Mouse (Mus musculus) cerebellum, adult (tissue): ENCODE measurements around the gene Crabp2.

Experiments
- ATAC-seq: cut with Nextera tagmentation; 2 replicates; pipeline ENCODE4 v1.9.2; 2017; ENCODE audit warnings: mild to moderate bottlenecking, moderate library complexity, mixed read lengths; ENCODE audit not compliant: insufficient number of reproducible peaks, low FRiP score, low TSS enrichment

The Crabp2 gene

GRCm38 (mm10) chr3:87982836-87983601, 34.6 kb downstream of the Crabp2 start:
- no peak for ATAC-seq

GRCm38 (mm10) chr3:87983627-87984026, 35.2 kb downstream of the Crabp2 start:
- no peak for ATAC-seq

DNA sequence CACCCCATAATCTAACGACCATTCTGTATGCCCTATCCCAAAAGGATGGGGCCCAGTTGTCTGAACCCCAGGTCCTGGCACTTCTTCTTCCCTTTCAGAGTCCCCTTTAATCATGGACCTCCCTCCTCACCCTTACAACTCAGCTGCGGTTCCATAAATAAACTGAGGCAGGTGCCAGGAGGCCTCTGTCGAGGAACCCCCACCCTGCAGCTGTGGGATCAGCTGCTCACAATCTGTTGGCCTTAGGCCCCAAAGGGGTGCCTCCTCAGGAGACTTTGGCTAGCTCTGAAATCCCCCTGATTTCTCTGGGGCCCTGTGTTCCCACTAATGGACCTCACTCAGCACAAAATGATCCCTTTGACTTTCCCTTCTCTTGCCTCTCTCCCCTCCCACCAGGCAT, 35.6 kb downstream of the Crabp2 start:
- ATAC-seq, result no peak

- no peak for ATAC-seq
These were observed 37.2 kb downstream of the Crabp2 start for GRCm38 (mm10) chr3:87985505-87986320.

GRCm38 (mm10) chr3:87986868-87987267, 38.4 kb downstream of the Crabp2 start:
- ATAC-seq, result peak; percentile 74

GRCm38 (mm10) chr3:87987633-87988032, 39.2 kb downstream of the Crabp2 start:
- no peak for ATAC-seq

DNA sequence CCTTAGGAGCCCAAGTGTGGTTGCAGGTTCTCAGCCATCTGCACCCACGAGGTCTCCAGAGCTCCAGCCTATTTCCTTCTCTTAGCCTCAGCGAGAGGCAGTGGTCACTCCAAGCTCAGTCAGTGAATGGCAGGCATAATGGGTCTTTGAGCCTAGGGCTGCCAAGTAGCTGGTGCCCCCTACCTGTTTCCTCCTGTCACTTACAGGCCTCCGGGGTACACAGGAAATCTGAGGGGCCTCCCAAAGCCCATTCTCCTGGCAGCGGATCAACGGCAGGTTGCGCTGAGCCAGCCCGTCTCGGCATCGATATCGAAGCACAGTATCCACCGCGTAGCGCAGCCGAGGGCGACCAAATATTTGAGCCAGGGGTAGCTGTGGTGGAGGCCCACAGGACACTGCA, 39.6 kb downstream of the Crabp2 start:
- no peak for ATAC-seq

- no peak for ATAC-seq
These were observed 41.5 kb downstream of the Crabp2 start for GRCm38 (mm10) chr3:87989935-87990334.

- no peak for ATAC-seq
These were observed 45.0 kb downstream of the Crabp2 start for GRCm38 (mm10) chr3:87993436-87993835.

- no peak for ATAC-seq
These were observed 46.9 kb downstream of the Crabp2 start for GRCm38 (mm10) chr3:87995331-87995730.

- no peak for ATAC-seq
These were observed 47.9 kb downstream of the Crabp2 start for GRCm38 (mm10) chr3:87996401-87996800.

DNA sequence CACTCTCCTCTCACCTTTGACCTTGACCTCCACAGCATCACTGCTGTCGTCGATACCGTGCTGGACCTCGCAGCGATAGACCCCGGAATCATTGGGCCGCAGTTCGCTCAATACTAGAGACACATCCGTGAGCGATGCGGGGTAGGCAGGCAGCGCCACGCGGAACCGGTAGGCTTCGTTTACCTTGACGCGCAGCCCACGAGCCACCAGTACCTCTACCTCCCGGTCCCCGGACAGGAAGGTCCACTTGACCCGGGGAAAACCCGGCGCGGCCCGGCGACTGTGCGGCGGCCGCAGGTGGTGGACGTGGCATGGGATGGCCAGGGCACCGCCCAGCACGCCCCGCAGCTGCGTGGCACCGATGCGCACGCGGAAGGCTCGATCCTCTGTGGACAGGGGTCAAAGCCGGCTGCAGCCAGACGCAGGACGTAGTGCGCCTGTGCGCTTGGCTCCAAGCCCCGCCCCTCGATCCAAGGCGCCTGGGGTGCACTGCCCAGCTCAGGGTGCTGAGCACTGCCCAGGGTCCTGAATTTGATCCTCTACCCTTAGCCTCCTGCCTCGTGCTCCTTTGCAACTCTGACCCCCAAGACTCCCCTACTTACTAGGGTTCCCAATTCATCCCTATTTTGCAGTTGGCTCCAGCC, 48.6 kb downstream of the Crabp2 start:
- no peak for ATAC-seq

DNA sequence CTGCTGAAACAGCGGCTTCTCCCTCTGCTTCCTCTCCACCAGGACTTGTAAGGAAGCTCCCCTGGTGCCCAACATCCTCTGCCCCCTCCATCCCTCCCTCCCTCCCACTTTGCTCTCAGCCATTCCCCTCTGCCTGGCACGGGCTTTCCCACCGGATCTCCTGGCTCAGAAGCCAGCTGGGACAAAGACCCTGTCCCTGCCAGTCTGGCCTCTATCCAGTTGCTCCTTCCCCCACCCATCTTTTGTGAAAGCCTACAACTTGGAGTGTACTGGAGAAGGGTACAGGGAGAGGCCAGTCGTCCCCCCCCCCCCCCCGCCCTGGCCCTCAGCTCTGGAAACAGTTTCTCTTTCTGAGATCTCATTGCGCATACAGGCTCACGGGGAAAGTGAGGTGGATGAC, 50.3 kb downstream of the Crabp2 start:
- no peak for ATAC-seq

DNA sequence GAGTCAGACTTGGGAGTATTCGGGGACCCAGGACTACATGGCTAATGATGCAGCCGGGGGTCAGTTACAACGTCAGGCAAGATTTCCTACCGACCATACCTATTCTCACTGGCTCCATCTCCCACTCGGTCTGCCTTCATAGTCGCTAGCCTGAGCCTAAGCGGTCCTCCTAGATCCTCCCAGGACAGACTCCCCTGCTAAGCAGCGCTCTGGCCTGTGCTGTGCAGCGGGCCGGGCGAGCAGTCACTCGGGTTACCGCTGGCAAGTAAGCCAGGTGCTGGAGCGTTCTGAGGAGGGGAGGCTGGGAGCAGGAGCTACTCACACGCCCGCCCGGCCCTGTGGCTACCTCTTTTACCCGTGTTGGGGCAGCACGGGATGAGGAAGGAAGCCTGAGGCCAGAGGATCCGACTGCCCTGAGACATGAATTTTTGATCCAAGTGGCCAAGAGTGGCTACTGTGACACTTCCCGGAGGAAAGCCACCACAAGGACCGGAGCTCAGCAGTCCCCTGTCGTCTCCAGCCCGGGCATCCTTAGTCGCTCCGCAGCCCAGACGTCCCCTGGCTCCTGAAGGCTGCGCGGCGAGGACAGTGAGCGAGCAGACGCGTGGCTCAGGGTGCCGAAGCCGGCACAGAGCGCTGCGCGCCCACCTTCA, 50.9 kb downstream of the Crabp2 start:
- no peak for ATAC-seq

GRCm38 (mm10) chr3:88000181-88000580, 51.7 kb downstream of the Crabp2 start, which contains the start of gene Bcan:
Gene Bcan (minus strand): TSS chr3:88000230.
- ATAC-seq, result peak; percentile 57; the same call in 1 of the 2 replicates

GRCm38 (mm10) chr3:88000816-88001595, 52.5 kb downstream of the Crabp2 start:
- no peak; the same call in 1 of the 2 replicates for ATAC-seq

DNA sequence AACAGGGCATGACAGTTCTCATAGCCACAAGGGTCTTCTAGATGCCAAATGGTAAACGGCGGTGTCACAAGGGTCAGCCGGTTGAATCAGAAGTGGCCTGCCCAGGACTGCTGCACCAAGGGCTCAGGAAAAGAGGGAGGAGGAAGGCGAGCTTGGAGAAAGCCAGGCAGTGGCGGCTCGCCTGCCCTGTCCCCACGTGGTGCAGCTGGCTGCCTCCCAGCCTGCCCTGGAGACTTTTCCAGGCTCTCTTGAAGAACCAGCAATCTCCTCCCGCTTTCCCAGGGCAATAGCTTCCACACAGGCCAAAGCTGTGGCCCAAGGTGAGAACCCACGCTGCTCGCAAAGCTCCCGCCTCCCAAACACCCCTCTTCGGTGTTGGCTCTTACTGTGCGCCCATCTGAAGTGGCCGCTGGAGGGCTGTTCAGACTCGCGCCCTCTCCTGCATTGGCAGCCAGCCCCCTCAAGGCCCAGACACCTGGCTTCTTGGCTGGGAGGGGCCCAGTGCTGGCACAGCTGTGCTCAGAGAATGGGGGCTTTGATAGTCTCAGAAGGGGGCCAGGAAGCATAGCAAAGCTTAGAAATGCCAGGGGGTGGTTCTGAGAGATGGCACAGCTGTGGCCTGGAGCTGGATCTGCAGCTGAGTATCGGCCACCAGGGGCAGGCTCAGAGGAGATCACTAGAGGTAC, 54.0 kb downstream of the Crabp2 start:
- no peak for ATAC-seq
